Mouse (Mus musculus) bone marrow macrophage, adult 2 months (primary cell): Measurements from ENCODE around the gene Upb1.

ENCODE experiments used
- CTCF ChIP-seq: IDR thresholded peaks from 2 replicates; pipeline ENCODE4 v1.5.1; 2012; ENCODE audit warnings: low read depth, mild to moderate bottlenecking, low read length, moderate library complexity
- POLR2A ChIP-seq: IDR thresholded peaks from 2 replicates; pipeline ENCODE4 v1.6.1; 2012; ENCODE audit warnings: mild to moderate bottlenecking, low read depth, low read length, borderline replicate concordance

- TF ChIP-seq CTCF (no peak), POLR2A (no peak)
Measured at GRCm38 (mm10) chr10:75412114-75413103, 11.5 kb downstream of the Upb1 start.
